Mouse (Mus musculus) frontal cortex, postnatal 25 days (tissue): ENCODE measurements at regions not wholly inside any gene's neighbourhood (a gene's known extent, or its start where the extent isn't known, plus 50 kb on each side); places are given as distances from the start of the nearest gene placed in this dataset.
A peak's percentile ranks its signal among the peaks of the same experiment; 100 is the strongest.

ENCODE experiments used
- DNase-seq, 2 experiments: peaks; one replicate each; pipeline ENCODE4 v3.0.0; 2022; ENCODE audit warnings: low spot score in 2 of 2

- DNase-seq: no peak
These were observed 3557.5 kb upstream of the Gm6569 start for GRCm38 (mm10) chr15:70276838-70277237.

GRCm38 (mm10) chr15:70321781-70322180, 3512.6 kb upstream of the Gm6569 start:
- DNase-seq: no peak

GRCm38 (mm10) chr15:70339241-70339640, 3495.1 kb upstream of the Gm6569 start:
- no peak for DNase-seq

GRCm38 (mm10) chr15:70341401-70341800, 3493.0 kb upstream of the Gm6569 start:
- DNase-seq: no peak

GRCm38 (mm10) chr15:70357961-70358360, 3476.4 kb upstream of the Gm6569 start:
- DNase-seq: peak; percentile 7 to 25

- no peak for DNase-seq
These were observed 3449.7 kb upstream of the Gm6569 start for GRCm38 (mm10) chr15:70384631-70385030.

GRCm38 (mm10) chr15:70416311-70416710, 3418.1 kb upstream of the Gm6569 start:
- DNase-seq: no peak

GRCm38 (mm10) chr15:70425566-70425965, 3408.8 kb upstream of the Gm6569 start:
- no peak for DNase-seq
